Mouse (Mus musculus): ENCODE data around the gene Ptprd.

GRCm38 (mm10) chr4:76447396-76447795, 1764.4 kb downstream of the Ptprd start:
- peak; percentile 21; the same call in 1 of the 2 replicates for TF ChIP-seq CTCF (IDR thresholded peaks at IDR 0.05; ENCODE audit: borderline replicate concordance, insufficient read depth, low read depth, low read length)
- TF ChIP-seq POLR2A (IDR thresholded peaks at IDR 0.05; ENCODE audit: borderline replicate concordance, insufficient read depth, low read length), result no peak
